Mouse (Mus musculus) urinary bladder, postnatal 14 days (tissue): ENCODE results near the gene Fto.

Experiments used
- DNase-seq: peaks from one replicate; pipeline ENCODE4 v3.0.0; 2021; ENCODE audit warnings: low spot score

Gene Fto

GRCm38 (mm10) chr8:91496936-91497335 lies 183.6 kb downstream of the Fto start:
- DNase-seq: no peak

GRCm38 (mm10) chr8:91498611-91499010 lies 185.3 kb downstream of the Fto start:
- no peak for DNase-seq

- DNase-seq: no peak
Measured at GRCm38 (mm10) chr8:91499303-91499702, 186.0 kb downstream of the Fto start.

- DNase-seq: no peak
Measured at GRCm38 (mm10) chr8:91501960-91502600, 188.8 kb downstream of the Fto start.

GRCm38 (mm10) chr8:91502791-91503190 lies 189.5 kb downstream of the Fto start:
- DNase-seq: no peak

- DNase-seq: no peak
Measured at GRCm38 (mm10) chr8:91504360-91504759, 191.0 kb downstream of the Fto start.

GRCm38 (mm10) chr8:91504891-91505290 lies 191.6 kb downstream of the Fto start:
- peak; percentile 24 for DNase-seq

GRCm38 (mm10) chr8:91505411-91505954 lies 192.2 kb downstream of the Fto start:
- no peak for DNase-seq

- DNase-seq: no peak
Measured at GRCm38 (mm10) chr8:91505997-91506672, 192.8 kb downstream of the Fto start.

GRCm38 (mm10) chr8:91506682-91507257 lies 193.4 kb downstream of the Fto start:
- no peak for DNase-seq

GRCm38 (mm10) chr8:91507681-91508097 lies 194.4 kb downstream of the Fto start:
- DNase-seq: no peak

- DNase-seq: no peak
Measured at GRCm38 (mm10) chr8:91508284-91508683, 195.0 kb downstream of the Fto start.

- no peak for DNase-seq
Measured at GRCm38 (mm10) chr8:91509206-91509899, 196.0 kb downstream of the Fto start.

GRCm38 (mm10) chr8:91509900-91510260 lies 196.6 kb downstream of the Fto start:
- DNase-seq: no peak

GRCm38 (mm10) chr8:91510716-91511115 lies 197.4 kb downstream of the Fto start:
- DNase-seq: no peak

GRCm38 (mm10) chr8:91511943-91512342 lies 198.6 kb downstream of the Fto start:
- DNase-seq: no peak

- no peak for DNase-seq
Measured at GRCm38 (mm10) chr8:91514752-91515478, 201.6 kb downstream of the Fto start.

GRCm38 (mm10) chr8:91516422-91516821 lies 203.1 kb downstream of the Fto start:
- DNase-seq: no peak

GRCm38 (mm10) chr8:91518085-91518484 lies 204.8 kb downstream of the Fto start:
- no peak for DNase-seq

- DNase-seq: no peak
Measured at GRCm38 (mm10) chr8:91522201-91522600, 208.9 kb downstream of the Fto start.

- DNase-seq: no peak
Measured at GRCm38 (mm10) chr8:91524056-91524864, 210.9 kb downstream of the Fto start.
